Mouse (Mus musculus) adrenal gland, postnatal 14 days (tissue): ENCODE results near the gene Rpl3. TPM values are rescaled to one million over a fixed set of nuclear protein-coding genes. Genes with fewer than 3 reads are reported as not detected.

ENCODE experiments used
- DNase-seq: peaks from one replicate; pipeline ENCODE4 v3.0.0; 2021; ENCODE audit warnings: mixed read lengths
- total RNA-seq: library from RNA; stranded (reverse); gene quantifications from 2 replicates; pipeline ENCODE4 v1.2.3, GENCODE M21; 2021

The Rpl3 gene
- total RNA-seq, 1 experiment from 2014 or later: 594 TPM

- no peak for DNase-seq
Observed at GRCm38 (mm10) chr15:80090155-80090554, 1.5 kb downstream of the Rpl3 start.

GRCm38 (mm10) chr15:80088637-80089036, 3.0 kb downstream of the Rpl3 start:
- DNase-seq: peak; percentile 94

GRCm38 (mm10) chr15:80087406-80088012, 4.2 kb downstream of the Rpl3 start:
- no peak for DNase-seq

- DNase-seq: no peak
Observed at GRCm38 (mm10) chr15:80083740-80084139, 7.9 kb downstream of the Rpl3 start.

DNA sequence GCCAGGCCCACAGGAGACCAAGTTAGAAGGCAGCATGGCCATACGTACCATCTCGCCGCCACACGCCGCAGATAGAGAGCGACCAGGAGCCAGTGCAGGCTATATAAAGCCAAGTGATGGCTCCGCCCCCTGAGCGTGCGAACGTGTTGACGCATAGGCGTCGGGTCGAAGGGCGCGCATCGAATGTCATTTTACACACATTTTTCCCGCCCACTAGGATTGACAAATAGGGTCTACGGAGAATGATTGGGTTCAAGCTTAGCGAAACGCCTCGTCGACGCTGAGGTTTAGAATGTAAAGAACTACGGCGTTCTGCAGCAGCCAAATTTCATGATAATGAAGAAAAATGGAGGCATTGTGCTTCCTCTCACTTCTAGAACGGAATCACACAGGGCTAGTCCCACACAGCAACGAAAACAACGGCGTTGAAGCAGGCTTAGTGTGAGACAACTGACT, 8.4 kb downstream of the Rpl3 start:
- peak; percentile 98 for DNase-seq

DNA sequence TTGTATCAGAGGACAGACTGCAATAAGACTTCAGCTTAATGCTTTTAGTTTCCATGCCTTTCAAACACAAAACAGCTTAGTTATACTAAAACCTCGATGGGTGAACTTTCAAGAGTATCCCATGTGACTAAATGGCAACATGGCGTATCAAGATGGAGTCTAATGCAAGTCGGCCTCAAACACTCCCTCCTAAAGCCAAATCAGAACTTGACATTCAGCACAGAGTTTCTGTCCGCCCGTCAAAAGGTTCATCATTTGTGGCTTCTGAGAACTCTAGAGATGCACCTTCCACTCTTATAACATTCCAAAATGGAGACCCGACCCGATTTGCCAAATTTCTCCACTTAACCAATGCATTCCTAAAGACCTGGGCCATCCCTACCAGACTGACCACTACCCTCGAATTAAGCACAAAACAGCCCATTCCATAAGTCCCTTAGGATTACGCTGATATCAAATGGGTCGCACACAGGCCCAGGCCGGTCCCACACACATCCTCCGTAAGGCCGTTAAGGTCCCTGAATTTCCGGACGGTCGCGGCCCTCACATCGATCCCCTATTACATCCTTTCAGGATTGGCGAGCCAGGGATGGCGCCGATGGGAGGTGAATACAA, 8.9 kb downstream of the Rpl3 start:
- DNase-seq: no peak

- DNase-seq: peak; percentile 86
Observed at GRCm38 (mm10) chr15:80081801-80082546, 9.7 kb downstream of the Rpl3 start.

DNA sequence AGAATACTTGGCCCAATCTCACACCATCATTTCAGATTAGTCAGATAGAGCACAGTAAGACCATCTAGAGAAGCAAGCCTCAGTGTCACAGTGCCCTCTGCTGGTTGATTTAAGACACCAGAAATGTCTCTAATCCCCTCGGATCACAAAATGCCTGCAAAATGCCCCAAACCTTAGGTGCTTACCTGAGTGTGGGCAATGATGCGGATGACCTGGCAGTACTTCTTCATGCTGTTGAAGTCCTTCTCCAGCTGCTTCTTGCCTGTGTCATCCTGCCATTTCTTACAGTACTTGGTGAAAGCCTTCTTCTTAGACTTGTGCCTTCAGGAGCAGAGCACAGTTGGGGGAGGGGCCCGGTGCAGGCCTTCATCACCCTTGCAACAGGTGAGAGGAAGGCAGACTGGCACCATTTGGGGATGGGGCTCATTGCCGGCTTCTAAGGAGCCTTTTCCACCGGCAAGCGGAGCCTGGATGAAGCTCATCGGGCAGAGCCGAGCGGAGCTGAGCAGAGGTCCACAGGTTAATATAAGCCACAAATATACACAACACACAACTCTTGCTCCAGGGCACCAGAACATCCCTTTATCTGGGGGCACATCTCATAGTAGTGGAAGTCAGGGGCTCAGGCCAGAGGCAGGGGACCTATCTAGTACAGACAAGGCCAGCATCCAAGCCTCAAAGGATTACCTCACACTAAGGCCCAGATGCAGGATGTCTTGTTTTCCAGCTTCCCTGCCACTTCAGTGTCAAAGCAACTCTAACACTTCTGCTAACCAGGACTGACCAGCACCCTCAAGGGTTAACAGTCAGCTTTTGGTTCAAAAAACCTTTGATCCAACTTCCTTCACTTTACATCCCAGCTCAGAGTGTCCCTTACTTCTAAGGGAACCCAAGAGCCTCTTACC, 10.7 kb downstream of the Rpl3 start:
- peak; percentile 44 for DNase-seq

DNA sequence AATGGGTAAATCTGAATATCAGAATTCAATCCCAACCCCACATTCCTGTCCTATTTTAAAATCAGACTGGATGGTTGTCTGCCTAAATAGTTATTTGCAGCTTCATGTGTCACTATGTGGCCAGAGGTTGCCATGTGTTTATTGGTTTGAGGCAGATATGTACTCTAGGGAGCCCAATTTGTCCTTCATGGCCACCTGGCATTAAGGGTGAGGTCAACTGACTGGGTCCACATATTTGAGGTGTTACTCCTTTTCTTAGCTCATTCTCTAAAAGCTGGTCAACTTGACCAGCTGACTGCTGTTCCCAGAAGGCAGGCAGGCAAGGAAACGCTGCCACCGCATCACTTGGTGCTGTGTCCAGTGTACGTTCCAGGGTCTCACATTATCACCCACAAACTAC, 11.7 kb downstream of the Rpl3 start:
- no peak for DNase-seq

DNA sequence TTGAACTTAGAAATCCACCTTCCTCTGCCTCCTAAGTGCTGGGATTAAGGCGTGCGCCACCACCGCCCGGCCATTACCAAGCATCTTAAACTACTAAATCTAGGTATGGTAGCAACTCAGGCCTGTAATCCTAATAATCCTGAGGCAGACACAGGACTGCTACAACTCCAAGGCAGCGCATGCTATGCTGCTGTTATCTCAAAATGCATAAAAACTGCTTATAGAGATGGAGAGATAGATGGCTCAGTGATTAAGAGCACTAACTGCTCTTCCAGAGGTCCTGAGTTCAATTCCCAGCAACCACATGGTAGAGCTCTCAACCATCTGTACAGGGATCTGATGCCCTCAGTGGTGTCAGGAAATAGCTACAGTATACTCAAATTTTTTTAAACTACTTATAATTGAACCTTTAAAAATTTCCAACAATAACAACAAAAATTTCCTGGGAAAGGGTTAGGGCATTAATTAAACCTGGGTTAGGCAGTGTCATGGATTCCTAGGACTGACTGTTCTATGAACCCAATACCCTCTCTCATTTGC, 12.5 kb downstream of the Rpl3 start:
- no peak for DNase-seq

GRCm38 (mm10) chr15:80078058-80078814, 13.4 kb downstream of the Rpl3 start:
- DNase-seq: peak; percentile 40

GRCm38 (mm10) chr15:80076338-80077136, 15.1 kb downstream of the Rpl3 start:
- DNase-seq: peak; percentile 81

- no peak for DNase-seq
Observed at GRCm38 (mm10) chr15:80075733-80076337, 15.8 kb downstream of the Rpl3 start.

DNA sequence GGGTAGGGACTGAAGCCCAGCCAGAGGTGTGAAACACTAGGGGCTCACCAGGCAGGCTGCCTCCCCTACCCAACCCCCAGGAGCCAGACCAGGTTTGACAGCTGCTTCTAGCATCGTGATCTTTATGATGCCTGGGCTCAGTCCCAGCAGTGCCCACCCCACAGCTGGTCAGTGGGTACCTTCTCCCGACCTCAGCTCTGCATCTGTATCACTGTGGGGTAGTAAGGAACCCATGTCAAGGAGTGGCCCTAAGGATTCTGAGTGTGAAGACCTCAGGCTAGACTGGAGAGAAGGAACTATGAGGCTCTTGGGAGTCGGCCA, 16.3 kb downstream of the Rpl3 start:
- DNase-seq: no peak

- DNase-seq: no peak
Observed at GRCm38 (mm10) chr15:80074663-80075373, 16.9 kb downstream of the Rpl3 start.

DNA sequence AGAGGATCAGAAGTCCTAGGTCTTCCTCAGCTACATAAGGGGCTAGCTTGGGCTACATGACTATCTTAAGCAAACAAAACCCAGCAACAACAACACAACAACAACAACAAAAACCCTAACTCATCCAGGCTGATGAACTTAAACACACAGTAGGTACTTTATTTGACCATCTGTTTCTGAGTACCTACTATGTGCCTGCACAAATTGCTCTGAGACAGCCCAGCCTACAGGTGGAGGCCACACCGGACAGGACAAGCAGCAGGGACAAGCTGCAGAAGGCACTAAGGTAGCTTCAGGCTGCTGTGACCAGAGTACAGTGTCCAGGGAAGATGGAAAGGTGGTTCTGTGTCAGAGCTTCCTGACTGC, 18.4 kb downstream of the Rpl3 start:
- no peak for DNase-seq

GRCm38 (mm10) chr15:80072579-80073255, 19.0 kb downstream of the Rpl3 start:
- DNase-seq: no peak

DNA sequence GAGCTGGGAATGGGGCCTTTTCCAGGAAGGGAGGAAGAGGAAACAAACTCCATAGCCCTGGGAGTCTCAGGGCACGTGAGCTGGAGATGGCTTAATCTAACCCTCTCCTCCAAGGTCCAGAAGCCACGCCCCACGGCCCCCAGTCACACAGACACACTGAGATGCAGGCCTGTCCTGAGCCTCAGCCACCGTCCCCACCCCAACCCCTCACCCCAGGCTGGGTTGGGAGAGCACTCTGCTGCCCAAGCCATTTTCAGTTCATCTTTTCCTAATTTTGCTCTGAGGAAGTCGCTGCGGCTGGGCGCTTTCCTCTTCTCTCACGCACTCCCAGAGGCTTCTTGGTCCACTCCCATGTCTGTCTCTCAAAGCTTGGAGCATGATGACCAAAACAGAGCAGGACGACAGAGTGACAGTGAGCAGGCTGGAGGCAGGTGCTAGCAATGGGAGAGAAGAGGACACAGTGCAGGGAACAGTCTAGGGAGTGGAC, 19.7 kb downstream of the Rpl3 start:
- peak; percentile 42 for DNase-seq
